Mouse (Mus musculus) gastrocnemius, postnatal 10 days (tissue): ENCODE data around the gene Kdm4b. TPM values are rescaled to one million over a fixed set of nuclear protein-coding genes. Genes with fewer than 3 reads are reported as not detected.

ENCODE experiments used
- DNase-seq: peaks from one replicate; pipeline ENCODE4 v3.0.0; 2021; ENCODE audit warnings: mixed read lengths
- microRNA-seq, 2 experiments: library from miRNA; unstranded; fragments of <30 nt; microRNA quantifications; one replicate each; pipeline ENCODE4 v1.2.0; 2021
- total RNA-seq, 2 experiments: library from RNA; stranded (reverse); gene quantifications; 2 replicates each; pipeline ENCODE4 v1.2.3; 2021

Gene Kdm4b
- total RNA-seq, 2 experiments from 2014 or later, result 24.9 to 28.6 TPM

GRCm38 (mm10) chr17:56439731-56440460, 114.0 kb downstream of the Kdm4b start:
- DNase-seq, result no peak

GRCm38 (mm10) chr17:56442316-56442715, 116.5 kb downstream of the Kdm4b start:
- DNase-seq, result no peak

DNA sequence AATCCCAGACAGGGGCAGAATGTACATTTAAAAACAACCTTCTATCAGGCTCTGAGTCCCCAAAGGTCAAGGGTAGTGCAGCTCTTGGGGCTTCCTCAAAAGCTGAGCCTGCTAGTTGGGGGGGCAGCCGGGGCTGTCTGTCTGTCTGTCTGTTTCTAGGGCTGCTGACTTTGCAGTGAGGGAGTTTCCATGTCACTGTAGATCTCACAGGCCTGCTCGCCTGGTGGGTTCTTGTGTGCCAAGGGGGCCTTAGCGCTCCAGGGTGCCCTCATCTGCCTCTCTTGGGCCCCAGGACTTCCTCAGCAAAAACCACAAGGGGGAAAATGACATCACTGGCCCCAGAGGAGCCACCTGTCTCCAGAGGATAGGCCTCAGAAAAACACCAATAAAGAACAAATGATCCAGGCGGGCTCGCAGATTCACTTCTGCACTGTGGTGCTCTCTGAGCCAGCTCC, 117.5 kb downstream of the Kdm4b start:
- DNase-seq, result no peak

- no peak for DNase-seq
Measured at GRCm38 (mm10) chr17:56444771-56445170, 118.9 kb downstream of the Kdm4b start.

DNA sequence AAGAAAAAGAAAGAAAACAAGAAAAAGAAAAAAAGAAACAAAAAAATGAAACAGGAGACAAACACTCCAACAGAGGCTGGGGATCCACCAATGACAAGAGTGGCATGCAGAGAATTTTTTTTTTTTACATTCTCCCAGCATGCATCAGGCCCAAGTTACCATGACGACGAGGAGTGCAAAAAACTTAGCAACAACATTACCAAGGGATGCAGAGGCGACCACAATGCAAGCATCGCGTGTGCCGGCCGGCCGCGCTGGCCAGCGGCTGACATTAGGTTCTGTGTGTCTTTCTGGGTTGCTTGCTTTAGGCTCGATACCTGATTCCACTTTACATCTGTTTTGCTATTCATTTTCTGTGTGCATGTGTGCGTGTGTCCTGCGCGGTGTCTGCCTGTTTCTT, 119.5 kb downstream of the Kdm4b start:
- DNase-seq, result no peak

DNA sequence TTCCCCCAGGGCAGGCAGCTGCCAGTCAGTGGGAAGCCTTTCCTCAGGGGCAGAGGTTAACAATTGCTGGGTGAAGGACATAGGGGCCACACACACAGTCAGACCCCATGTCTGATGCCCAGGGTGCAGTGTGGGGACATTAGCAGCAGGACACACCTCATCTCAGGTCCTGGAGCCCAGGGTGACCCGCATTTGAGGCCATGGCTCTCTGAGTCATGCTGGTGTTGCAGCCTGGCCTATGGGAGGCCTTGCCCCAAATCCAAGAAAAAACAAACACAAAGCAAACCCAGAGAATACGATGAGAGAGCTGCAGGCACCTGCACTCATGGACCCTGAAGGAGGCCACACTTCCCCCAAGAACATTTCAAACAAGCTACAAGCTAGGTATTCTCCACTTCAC, 121.9 kb downstream of the Kdm4b start:
- no peak for DNase-seq

Small RNA genes within 50 kb of the gene (microRNA-seq; reads per million reads assigned to microRNA genes)
- 0 reads per million in 2 experiments for gene Mir6977

Other genes starting within 250 kb of the Kdm4b start
- 10 to 100 TPM; 37.7 to 45.7 TPM for gene Hdgfl2, start 246.4 kb upstream of the Kdm4b start, total RNA-seq
- 100 to 1,000 TPM in 1 of 2 experiments, 10 to 100 TPM in 1; 75.2 to 106 TPM for gene Plin4, start 216.3 kb upstream of the Kdm4b start, total RNA-seq
- 10 to 100 TPM; 19.2 to 19.9 TPM for gene Plin5, start 208.5 kb upstream of the Kdm4b start, total RNA-seq
- gene Lrg1, start 204.1 kb upstream of the Kdm4b start, total RNA-seq, result 1 to 10 TPM; 1.4 to 3.1 TPM
- 10 to 100 TPM; 14.4 to 14.7 TPM for gene Sema6b, start 185.7 kb upstream of the Kdm4b start, total RNA-seq
- 1 to 10 TPM; 5.0 to 5.3 TPM for gene Tnfaip8l1, start 163.6 kb upstream of the Kdm4b start, total RNA-seq
- gene Mydgf, start 142.1 kb upstream of the Kdm4b start, total RNA-seq, result 10 to 100 TPM; 28.8 to 36.5 TPM
- 10 to 100 TPM; 21.7 to 24.3 TPM for gene Dpp9, start 107.2 kb upstream of the Kdm4b start, total RNA-seq
- 10 to 100 TPM; 91.9 to 99.8 TPM for gene Fem1a, start 69.3 kb upstream of the Kdm4b start, total RNA-seq
- gene Ticam1, start 49.3 kb upstream of the Kdm4b start, total RNA-seq, result 1 to 10 TPM; 6.6 to 6.8 TPM
- 10 to 100 TPM; 37.2 to 41.7 TPM for gene Plin3, start 33.2 kb upstream of the Kdm4b start, total RNA-seq
- gene Arrdc5, start 25.8 kb upstream of the Kdm4b start, total RNA-seq, result not detected
- gene Uhrf1, start 22.7 kb upstream of the Kdm4b start, total RNA-seq, result 10 to 100 TPM; 14.4 to 20.3 TPM
- gene Ptprs, start 150.4 kb downstream of the Kdm4b start, total RNA-seq, result 10 to 100 TPM; 64.1 to 94.7 TPM
- not detected for gene Znrf4, start 186.4 kb downstream of the Kdm4b start, total RNA-seq
- gene Gm20219, start 228.3 kb downstream of the Kdm4b start, total RNA-seq, result 1 to 10 TPM in 1 of 2 experiments, under 1 TPM in 1; 0.31 to 1.2 TPM